Mouse (Mus musculus) spleen, adult 2 months (tissue): ENCODE measurements around the gene Actr2. TPM values are rescaled to one million over a fixed set of nuclear protein-coding genes. Genes with fewer than 3 reads are reported as not detected.
"Not testable (repeated sequence)": the region's sequence is repeated elsewhere in the genome, so short reads cannot be mapped to it uniquely, and the experiment has no call there.

ENCODE experiments used
- DNase-seq, 2 experiments: peaks; one replicate each; pipeline versions ENCODE4 v3.0.0 to v3.0.0-alpha.2; 2012 to 2021; ENCODE audit warnings: low spot score in 2 of 2, low read depth in 1 of 2
- H3K27ac ChIP-seq: fragments of 200-500 bp; 2 replicates; pipeline ENCODE4 v1.5.1; 2012; ENCODE audit warnings: low read length, inconsistent platforms; ENCODE audit not compliant: insufficient read depth
- H3K27me3 ChIP-seq: fragments of 200-500 bp; 2 replicates; pipeline ENCODE4 v1.6.1; 2012; ENCODE audit warnings: mild to moderate bottlenecking, moderate library complexity, low read length, inconsistent platforms; ENCODE audit not compliant: control insufficient read depth, insufficient read depth
- H3K36me3 ChIP-seq: fragments of 200-500 bp; 2 replicates; pipeline ENCODE4 v1.6.1; 2012; ENCODE audit warnings: mild to moderate bottlenecking, low read length, inconsistent platforms; ENCODE audit not compliant: control insufficient read depth, insufficient read depth
- H3K4me1 ChIP-seq: fragments of 200-500 bp; 2 replicates; pipeline ENCODE4 v1.6.1; 2011; ENCODE audit warnings: inconsistent platforms; ENCODE audit not compliant: control insufficient read depth, insufficient read depth, insufficient read length
- H3K4me3 ChIP-seq: fragments of 200-500 bp; 2 replicates; pipeline ENCODE4 v1.5.1; 2011; ENCODE audit warnings: mild to moderate bottlenecking, inconsistent platforms; ENCODE audit not compliant: insufficient read depth, insufficient read length; ENCODE audit errors: extremely low read depth
- CTCF ChIP-seq: fragments of 200-500 bp; IDR thresholded peaks from 2 replicates; pipeline ENCODE4 v1.5.1; 2011; ENCODE audit warnings: mild to moderate bottlenecking, inconsistent platforms; ENCODE audit not compliant: insufficient read depth, insufficient read length, insufficient replicate concordance; ENCODE audit errors: extremely low read depth
- POLR2A ChIP-seq: fragments of 200-500 bp; IDR thresholded peaks from 2 replicates; pipeline ENCODE4 v1.6.1; 2011; ENCODE audit warnings: low read depth, low read length, inconsistent platforms
- WGBS: fragments of 180-500 bp; shearing (Covaris S2); methylation state at CpG from one replicate; pipeline ENCODE4 v1.1.7; 2018; 5-methylcytosine and 5-hydroxymethylcytosine counted together
- polyA plus RNA-seq: library from polyadenylated mRNA; depleted of rRNA; stranded (reverse); fragments of >200 nt; gene quantifications from 2 replicates; pipeline ENCODE4 v1.2.3, GENCODE M21; 2012

Actr2 gene
- polyA plus RNA-seq, 1 experiment = 24.4 TPM

GRCm38 (mm10) chr11:20144536-20145263 is 32.0 kb upstream of the Actr2 start:
- Histone ChIP-seq H3K36me3 (no peaks in the 10 kb centered on the region), H3K4me1 (no peaks in the 10 kb centered on the region), H3K4me3 (no peak overlapping the region), H3K27me3 (no peaks in the 10 kb centered on the region), H3K27ac (no peak overlapping the region)
- WGBS = 92% methylated on average over 9 of the region's 9 CpGs
- TF ChIP-seq CTCF = no peak
- no peak for TF ChIP-seq POLR2A
- DNase-seq = no peak

GRCm38 (mm10) chr11:20143687-20144086 is 31.0 kb upstream of the Actr2 start:
- H3K27me3 ChIP-seq, H3K27ac ChIP-seq, H3K36me3 ChIP-seq, DNase-seq, H3K4me3 ChIP-seq, H3K4me1 ChIP-seq: not testable (repeated sequence)
- WGBS = 90% methylated on average over 4 of the region's 4 CpGs

DNA sequence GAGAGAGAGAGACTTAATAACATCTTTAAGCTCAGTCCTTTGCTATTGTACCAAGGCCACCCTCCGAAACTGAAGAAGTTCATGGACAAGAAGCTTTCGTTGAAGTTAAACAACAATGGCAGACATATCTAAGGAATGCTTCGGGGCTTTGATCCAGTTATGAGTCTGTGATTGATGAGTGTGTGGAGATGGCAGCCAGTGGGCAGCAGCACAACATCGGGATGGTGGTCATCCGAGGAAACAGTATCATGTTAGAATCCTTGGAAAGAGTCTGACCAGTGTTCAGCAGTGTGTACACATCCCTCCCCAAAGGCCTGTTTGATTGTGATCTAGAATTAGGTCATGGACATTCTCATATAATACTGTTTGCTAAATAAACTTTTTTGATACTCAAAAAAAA is 29.8 kb upstream of the Actr2 start:
- DNase-seq = no peak
- Histone ChIP-seq H3K27me3 (no peaks in the 10 kb centered on the region), H3K36me3 (no peaks in the 10 kb centered on the region), H3K4me1 (no peaks in the 10 kb centered on the region), H3K27ac (no peak overlapping the region), H3K4me3 (no peak overlapping the region)
- no peak for TF ChIP-seq CTCF
- TF ChIP-seq POLR2A = no peak
- 94% methylated on average over 5 of the region's 5 CpGs for WGBS

- no peaks in the 10 kb centered on the region for H3K36me3 ChIP-seq
- H3K4me1 ChIP-seq = no peaks in the 10 kb centered on the region
- DNase-seq = no peak
- no peak for TF ChIP-seq CTCF
- no peak for TF ChIP-seq POLR2A
- H3K27me3 ChIP-seq = no peaks in the 10 kb centered on the region
- no peak overlapping the region for H3K27ac ChIP-seq
- no peak overlapping the region for H3K4me3 ChIP-seq
- WGBS = 84% methylated on average over 5 of the region's 5 CpGs
Observed at GRCm38 (mm10) chr11:20140286-20140685, 27.6 kb upstream of the Actr2 start.

GRCm38 (mm10) chr11:20139711-20140110 is 27.0 kb upstream of the Actr2 start:
- Histone ChIP-seq H3K27me3 (no peaks in the 10 kb centered on the region), H3K4me1 (no peaks in the 10 kb centered on the region), H3K36me3 (no peaks in the 10 kb centered on the region), H3K4me3 (no peak overlapping the region), H3K27ac (no peak overlapping the region)
- 92% methylated on average over 2 of the region's 2 CpGs for WGBS
- TF ChIP-seq POLR2A (no peak), CTCF (no peak)
- no peak for DNase-seq

DNA sequence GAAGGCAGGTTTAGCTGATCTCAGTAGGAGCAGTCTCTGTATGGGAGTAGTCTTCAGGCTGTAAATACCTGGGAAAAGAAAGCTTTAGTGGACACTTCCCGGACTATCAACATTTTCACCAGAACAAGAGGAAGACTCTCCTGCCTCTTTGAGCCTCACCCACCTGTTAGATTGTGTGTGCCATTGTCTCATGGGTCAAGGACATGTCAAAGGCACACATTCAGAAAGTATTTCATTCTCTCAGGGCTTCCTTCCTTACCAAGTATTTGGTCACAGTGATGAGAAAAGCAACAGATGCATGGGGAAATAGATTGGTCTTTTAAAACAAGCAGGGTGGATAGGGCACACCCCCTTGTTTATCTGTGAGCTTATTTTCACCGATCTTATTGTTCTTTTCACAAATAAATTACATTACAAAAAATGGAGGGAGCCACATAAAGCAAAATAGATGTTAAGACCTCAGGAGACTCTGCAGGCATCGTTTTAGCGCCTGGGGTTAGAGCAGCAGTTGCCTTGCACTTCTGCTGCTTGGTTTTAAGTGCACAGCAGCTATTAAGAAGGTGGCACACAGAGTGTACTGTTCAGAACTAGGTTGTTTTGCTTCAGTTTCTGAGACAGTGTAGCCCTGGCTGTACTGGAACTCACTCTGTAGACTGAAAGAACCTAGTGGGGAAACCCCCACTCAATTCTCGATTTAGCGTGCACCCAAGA is 25.9 kb upstream of the Actr2 start:
- no peaks in the 10 kb centered on the region for H3K4me1 ChIP-seq
- no peak overlapping the region for H3K4me3 ChIP-seq
- H3K36me3 ChIP-seq = no peaks in the 10 kb centered on the region
- WGBS = 90% methylated on average over 6 of the region's 6 CpGs
- no peak overlapping the region for H3K27ac ChIP-seq
- H3K27me3 ChIP-seq = no peaks in the 10 kb centered on the region
- TF ChIP-seq POLR2A = no peak
- no peak for TF ChIP-seq CTCF
- no peak for DNase-seq

DNA sequence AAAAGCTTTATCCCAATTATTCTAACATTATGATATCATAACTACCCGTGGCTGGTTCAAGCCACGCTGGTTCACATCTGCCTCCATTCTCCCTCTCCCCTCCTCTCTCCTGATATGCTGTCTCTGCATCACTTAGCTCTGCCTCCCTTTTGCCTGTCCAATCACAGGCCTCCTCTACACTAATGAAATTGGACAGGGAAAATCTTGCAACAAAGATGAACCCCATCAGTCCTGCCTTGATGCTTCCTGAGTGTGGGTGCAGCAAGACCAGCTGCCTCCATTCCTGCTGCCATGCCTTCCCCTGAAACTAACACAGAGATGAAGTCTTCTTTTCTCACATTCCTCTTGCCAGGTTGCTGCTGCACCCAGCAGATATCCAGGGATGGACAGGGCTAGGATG is 25.2 kb upstream of the Actr2 start:
- TF ChIP-seq POLR2A (no peak), CTCF (no peak)
- no peaks in the 10 kb centered on the region for H3K4me1 ChIP-seq
- H3K36me3 ChIP-seq = no peaks in the 10 kb centered on the region
- no peak for DNase-seq
- no peak overlapping the region for H3K27ac ChIP-seq
- WGBS = 82% methylated on average over 2 of the region's 2 CpGs
- H3K4me3 ChIP-seq = no peak overlapping the region
- H3K27me3 ChIP-seq = no peaks in the 10 kb centered on the region
